Mouse (Mus musculus): Measurements from ENCODE around the gene Mcub.

The Mcub gene

GRCm38 (mm10) chr3:129948359-129948758, 21.6 kb downstream of the Mcub start:
- DNase-seq = no peak

- no peak for DNase-seq
Observed at GRCm38 (mm10) chr3:129946217-129946914, 23.6 kb downstream of the Mcub start.

GRCm38 (mm10) chr3:129943813-129944212, 26.2 kb downstream of the Mcub start:
- DNase-seq = no peak

- DNase-seq = no peak
Observed at GRCm38 (mm10) chr3:129941291-129941690, 28.7 kb downstream of the Mcub start.

GRCm38 (mm10) chr3:129940780-129941179, 29.2 kb downstream of the Mcub start:
- no peak for DNase-seq

- DNase-seq = peak in 1 of 2 experiments; percentile 8
Observed at GRCm38 (mm10) chr3:129939058-129939457, 30.9 kb downstream of the Mcub start.

GRCm38 (mm10) chr3:129937848-129938247, 32.2 kb downstream of the Mcub start:
- DNase-seq = peak; percentile 5 to 8

- DNase-seq = no peak
Observed at GRCm38 (mm10) chr3:129936561-129936960, 33.4 kb downstream of the Mcub start.

- DNase-seq = peak; percentile 25 to 26
Observed at GRCm38 (mm10) chr3:129932443-129932842, 37.6 kb downstream of the Mcub start.

- peak in 1 of 2 experiments; percentile 9 for DNase-seq
Observed at GRCm38 (mm10) chr3:129930213-129930778, 39.7 kb downstream of the Mcub start.

- no peak for DNase-seq
Observed at GRCm38 (mm10) chr3:129925861-129926260, 44.1 kb downstream of the Mcub start.

- no peak for DNase-seq
Observed at GRCm38 (mm10) chr3:129923581-129923980, 46.4 kb downstream of the Mcub start.

- peak; percentile 80 to 83 for DNase-seq
Observed at GRCm38 (mm10) chr3:129918434-129918833, 51.6 kb downstream of the Mcub start.

GRCm38 (mm10) chr3:129917424-129917823, 52.6 kb downstream of the Mcub start:
- DNase-seq = no peak

GRCm38 (mm10) chr3:129913241-129913640, 56.8 kb downstream of the Mcub start:
- DNase-seq = no peak

- no peak for DNase-seq
Observed at GRCm38 (mm10) chr3:129912025-129912424, 58.0 kb downstream of the Mcub start.

GRCm38 (mm10) chr3:129904381-129905132, 65.4 kb downstream of the Mcub start:
- DNase-seq = no peak

GRCm38 (mm10) chr3:129903866-129904265, 66.1 kb downstream of the Mcub start:
- DNase-seq = peak; percentile 16 to 22

GRCm38 (mm10) chr3:129903369-129903768, 66.6 kb downstream of the Mcub start:
- DNase-seq = no peak

- DNase-seq = peak; percentile 61 to 77
Observed at GRCm38 (mm10) chr3:129901271-129901809, 68.7 kb downstream of the Mcub start, which contains the start of gene Casp6. Gene Casp6, plus strand, starts transcription at chr3:129901425.

GRCm38 (mm10) chr3:129898886-129899285, 71.1 kb downstream of the Mcub start:
- DNase-seq = no peak

- no peak for DNase-seq
Observed at GRCm38 (mm10) chr3:129896591-129896990, 73.4 kb downstream of the Mcub start.

GRCm38 (mm10) chr3:129893143-129893542, 76.9 kb downstream of the Mcub start:
- no peak for DNase-seq
